Mouse (Mus musculus) MEL (cell line): Measurements from ENCODE around the gene Trio.

Experiments used
- CHD1 ChIP-seq: IDR thresholded peaks from 2 replicates; pipeline ENCODE4 v1.6.1; 2012; ENCODE audit warnings: low read depth, mild to moderate bottlenecking, inconsistent platforms, low read length, improper control_type of control experiment
- CTCF ChIP-seq, 3 experiments: IDR thresholded peaks in 2 of 3; conservative IDR thresholded peaks in 1 of 3; 2 replicates each; pipeline ENCODE4 v1.5.1; 2011 to 2012; ENCODE audit warnings: low read length in 3 of 3, low read depth in 2 of 3, mild to moderate bottlenecking in 2 of 3, improper control_type of control experiment in 1 of 3, inconsistent platforms in 1 of 3, mixed read lengths in 1 of 3, moderate library complexity in 1 of 3; ENCODE audit not compliant: control insufficient read depth in 1 of 3, insufficient read depth in 1 of 3, poor library complexity in 1 of 3, severe bottlenecking in 1 of 3
- E2F4 ChIP-seq: IDR thresholded peaks from 2 replicates; pipeline ENCODE4 v1.6.1; 2011; ENCODE audit warnings: low read depth, low read length, improper control_type of control experiment, borderline replicate concordance
- GATA1 ChIP-seq: IDR thresholded peaks from 2 replicates; pipeline ENCODE4 v1.6.1; 2011; ENCODE audit warnings: low read depth, low read length, improper control_type of control experiment
- MAFK ChIP-seq: IDR thresholded peaks from 2 replicates; pipeline ENCODE4 v1.6.1; 2011; ENCODE audit warnings: low read depth, mild to moderate bottlenecking, low read length, improper control_type of control experiment, borderline replicate concordance
- MAZ ChIP-seq: IDR thresholded peaks from 2 replicates; pipeline ENCODE4 v1.6.1; 2012; ENCODE audit warnings: low read depth, mild to moderate bottlenecking, inconsistent platforms, low read length, improper control_type of control experiment
- MXI1 ChIP-seq: IDR thresholded peaks from 2 replicates; pipeline ENCODE4 v1.6.1; 2011; ENCODE audit warnings: mild to moderate bottlenecking, low read depth, low read length, improper control_type of control experiment
- MYC ChIP-seq: IDR thresholded peaks from 2 replicates; pipeline ENCODE4 v1.6.1; 2011; ENCODE audit warnings: low read depth, mild to moderate bottlenecking, low read length, improper control_type of control experiment, moderate library complexity
- POLR2A ChIP-seq, 2 experiments: IDR thresholded peaks; 2 replicates each; pipeline ENCODE4 v1.6.1; 2011 to 2012; ENCODE audit warnings: low read length in 2 of 2, mild to moderate bottlenecking in 2 of 2, control low read depth in 1 of 2, improper control_type of control experiment in 1 of 2, low read depth in 1 of 2, moderate library complexity in 1 of 2; ENCODE audit not compliant: control insufficient read depth in 1 of 2, insufficient read depth in 1 of 2, poor library complexity in 1 of 2
- RAD21 ChIP-seq: IDR thresholded peaks from 2 replicates; pipeline ENCODE4 v1.6.1; 2011; ENCODE audit warnings: mild to moderate bottlenecking, low read depth, low read length, improper control_type of control experiment
- TBP ChIP-seq: IDR thresholded peaks from 2 replicates; pipeline ENCODE4 v1.8.0; 2011; ENCODE audit warnings: low read depth, low read length, improper control_type of control experiment
- ZMIZ1 ChIP-seq: IDR thresholded peaks from 2 replicates; pipeline ENCODE4 v1.6.1; 2012; ENCODE audit warnings: low read depth, mild to moderate bottlenecking, inconsistent platforms, low read length, improper control_type of control experiment, moderate library complexity

DNA sequence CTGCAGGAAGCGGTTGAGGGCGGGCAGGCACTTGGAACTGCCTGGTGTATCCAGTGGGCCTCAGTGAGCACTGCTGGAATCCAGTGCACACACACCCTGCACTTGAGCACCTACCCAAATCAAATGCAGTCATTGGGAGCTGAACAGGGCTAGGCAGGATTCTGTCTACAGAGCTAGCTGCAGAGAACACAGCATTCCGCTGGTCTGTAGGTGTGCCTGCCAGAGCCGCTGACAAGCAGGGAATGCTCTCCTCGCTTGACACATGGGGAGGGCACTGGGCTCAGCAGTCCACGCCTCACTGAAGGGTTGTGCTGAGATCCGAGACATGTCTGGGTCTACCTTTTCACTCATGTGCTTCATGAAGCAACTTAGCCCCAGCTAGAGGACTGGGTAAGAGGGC lies 285.6 kb downstream of the Trio start:
- no peak for TF ChIP-seq MYC
- no peak for TF ChIP-seq CTCF (IDR thresholded peaks at IDR 0.05 in 2 of 3, conservative IDR thresholded peaks at IDR 0.05 in 1 of 3; ENCODE audit: control insufficient read depth in 1 of 3, insufficient read depth in 1 of 3, low read depth in 2 of 3, low read length in 3 of 3, poor library complexity in 1 of 3, severe bottlenecking in 1 of 3)
- no peak for TF ChIP-seq POLR2A (IDR thresholded peaks at IDR 0.05; ENCODE audit: control insufficient read depth in 1 of 2, insufficient read depth in 1 of 2, low read depth in 1 of 2, low read length in 2 of 2, poor library complexity in 1 of 2)
- TF ChIP-seq MAZ: no peak
- no peak for TF ChIP-seq MAFK
- no peak for TF ChIP-seq GATA1
- no peak for TF ChIP-seq ZMIZ1
- no peak for TF ChIP-seq RAD21
- TF ChIP-seq CHD1: no peak
- TF ChIP-seq E2F4: no peak
- TF ChIP-seq MXI1: no peak
- TF ChIP-seq TBP: no peak
